Mouse (Mus musculus): ENCODE measurements around the gene Ifitm1.
"Not testable (repeated sequence)": the region's sequence is repeated elsewhere in the genome, so short reads cannot be mapped to it uniquely, and the experiment has no call there.

Ifitm1 gene

DNA sequence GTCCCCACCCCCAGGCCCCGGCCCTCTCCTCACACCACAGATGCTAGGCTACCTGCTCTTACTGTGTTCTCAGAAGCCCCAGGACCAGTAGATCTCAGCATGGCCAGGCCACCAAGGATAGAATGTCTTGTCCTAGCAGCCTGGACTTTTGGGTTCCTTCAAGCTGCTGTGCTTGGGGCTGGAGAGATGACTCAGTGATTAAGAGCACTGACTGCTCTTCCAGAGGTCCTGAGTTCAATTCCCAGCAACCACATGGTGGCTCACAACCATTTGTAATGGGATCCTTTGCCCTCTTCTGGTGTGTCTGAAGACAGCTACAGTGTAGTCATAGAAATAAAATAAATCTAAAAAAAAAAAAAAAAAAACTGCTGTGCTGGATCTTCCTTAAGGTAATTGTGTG, 50.8 kb downstream of the Ifitm1 start, which contains the start of gene Ifitm6:
Gene Ifitm6 (minus strand): TSS at position 101 of the 400 bp plus-strand sequence.
- DNase-seq, result not testable (repeated sequence)

DNA sequence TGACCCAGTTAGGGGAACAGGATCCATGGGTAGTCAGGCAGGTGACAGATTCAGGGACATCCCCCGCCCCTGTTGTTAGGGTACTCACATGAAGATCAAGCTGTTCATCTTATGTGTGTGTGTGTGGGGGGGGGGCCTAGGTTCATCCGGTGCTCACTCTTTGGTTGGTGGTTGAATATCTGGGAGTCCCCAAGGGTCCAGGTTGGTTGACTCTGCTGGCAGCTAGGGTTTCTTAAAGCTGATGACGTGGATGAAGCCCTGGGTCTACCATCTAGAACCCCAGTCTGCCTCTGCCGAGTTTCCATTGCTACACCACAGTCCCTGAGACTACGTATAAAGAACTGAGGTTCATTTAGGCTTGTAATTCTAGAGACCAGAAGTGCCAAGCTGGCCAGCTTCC, 52.0 kb downstream of the Ifitm1 start:
- DNase-seq, result no peak
